Mouse (Mus musculus) T-helper 1 cell (primary cell): Measurements from ENCODE around the gene Avil.

Source experiments
- in situ Hi-C: fragments of 300-600 bp; cut with MboI, MseI; formaldehyde crosslinking; loops from one replicate; pipeline ENCODE4 v1.15.1; 2025; ENCODE audit warnings: high pct_unique_total_duplicates

Gene Avil

GRCm38 (mm10) chr10:127059174-127059967, 58.9 kb downstream of the Avil start:
- in situ Hi-C loops: loop anchor here (25.0 kb wide), 1 partner anchor 603 kb away; the partner anchor contains the start of genes Nab2 and Nemp1

- in situ Hi-C loops: loop anchor here (25.0 kb wide), 1 partner anchor 602 kb away; the partner anchor contains the start of genes Nab2 and Nemp1
Observed at GRCm38 (mm10) chr10:127059968-127060916, 59.7 kb downstream of the Avil start, which contains the start of gene March9. TSS of gene March9 (minus strand) at chr10:127060184.

- in situ Hi-C loops: loop anchor here (25.0 kb wide), 1 partner anchor 601 kb away; the partner anchor contains the start of genes Nab2 and Nemp1
Observed at GRCm38 (mm10) chr10:127061085-127061484, 60.6 kb downstream of the Avil start.

GRCm38 (mm10) chr10:127061513-127061912, 61.0 kb downstream of the Avil start:
- in situ Hi-C loops: loop anchor here (25.0 kb wide), 1 partner anchor 601 kb away; the partner anchor contains the start of genes Nab2 and Nemp1

GRCm38 (mm10) chr10:127062101-127062500, 61.6 kb downstream of the Avil start:
- in situ Hi-C loops: loop anchor here (25.0 kb wide), 1 partner anchor 600 kb away; the partner anchor contains the start of genes Nab2 and Nemp1

GRCm38 (mm10) chr10:127062503-127062902, 62.0 kb downstream of the Avil start:
- in situ Hi-C loops: loop anchor here (25.0 kb wide), 1 partner anchor 600 kb away; the partner anchor contains the start of genes Nab2 and Nemp1

GRCm38 (mm10) chr10:127063239-127063872, 62.8 kb downstream of the Avil start, which contains the start of gene Cdk4:
TSS of gene Cdk4 (plus strand) at chr10:127063534.
- in situ Hi-C loops: loop anchor here (25.0 kb wide), 1 partner anchor 599 kb away; the partner anchor contains the start of genes Nab2 and Nemp1

- in situ Hi-C loops: loop anchor here (25.0 kb wide), 1 partner anchor 598 kb away; the partner anchor contains the start of genes Nab2 and Nemp1
Observed at GRCm38 (mm10) chr10:127063913-127064870, 63.7 kb downstream of the Avil start.

- in situ Hi-C loops: loop anchor here (25.0 kb wide), 1 partner anchor 596 kb away; the partner anchor contains the start of genes Nab2 and Nemp1
Observed at GRCm38 (mm10) chr10:127065981-127066380, 65.5 kb downstream of the Avil start.

- in situ Hi-C loops: loop anchor here (25.0 kb wide), 1 partner anchor 596 kb away; the partner anchor contains the start of genes Nab2 and Nemp1
Observed at GRCm38 (mm10) chr10:127066519-127067018, 66.1 kb downstream of the Avil start.

GRCm38 (mm10) chr10:127068360-127069038, 68.0 kb downstream of the Avil start:
- in situ Hi-C loops: loop anchor here (25.0 kb wide), 1 partner anchor 594 kb away; the partner anchor contains the start of genes Nab2 and Nemp1

- in situ Hi-C loops: loop anchor here (5.0 to 25.0 kb wide), 2 partner anchors 38 to 593 kb away; partner anchors contain the start of genes Nab2 and Nemp1
Observed at GRCm38 (mm10) chr10:127069281-127070189, 69.0 kb downstream of the Avil start.
